Mouse (Mus musculus): Measurements from ENCODE around the gene Auts2. TPM values are rescaled to one million over a fixed set of nuclear protein-coding genes. Genes with fewer than 3 reads are reported as not detected.

Gene Auts2
- total RNA-seq, 2 experiments from 2014 or later = 23.5 to 29.5 TPM

DNA sequence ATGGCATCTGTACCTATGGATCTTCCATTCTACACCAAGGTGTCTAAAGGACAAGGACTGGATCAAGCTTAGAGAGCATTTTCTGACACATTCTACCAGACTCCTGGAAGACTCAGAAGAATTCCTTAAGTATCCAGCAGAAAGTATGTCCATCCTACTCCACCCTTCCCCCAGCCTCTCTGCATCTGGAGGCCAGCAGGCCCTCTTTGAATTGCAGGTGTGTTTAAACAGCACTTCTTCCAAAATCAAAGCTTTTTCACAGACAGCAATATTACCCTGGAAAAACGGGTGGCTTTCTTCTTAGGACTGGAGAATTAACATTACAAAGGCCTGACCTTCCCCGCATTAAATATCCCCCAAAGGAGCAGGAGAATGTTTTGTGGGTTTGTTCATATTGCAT, 598.4 kb downstream of the Auts2 start:
- no peak for DNase-seq (ENCODE audit: low spot score in 2 of 2)

DNA sequence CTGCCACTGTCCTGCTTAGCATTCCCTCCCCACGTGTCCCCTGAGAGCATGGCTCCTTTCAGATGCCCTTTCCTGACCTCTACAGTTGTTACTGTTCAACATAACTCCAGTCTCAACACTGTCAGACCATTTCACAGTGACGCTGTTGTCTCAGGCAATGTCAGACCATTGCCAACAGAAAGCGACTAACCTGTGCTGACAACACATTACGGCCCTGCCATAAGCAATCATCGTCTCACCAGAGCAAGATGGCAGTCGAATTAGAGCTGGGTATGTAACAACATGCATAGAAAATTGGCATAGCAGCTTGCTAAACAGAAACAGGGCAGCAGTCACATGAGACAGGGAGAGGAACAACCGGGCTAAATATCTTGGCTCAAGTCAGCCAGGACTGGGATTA, 614.4 kb downstream of the Auts2 start:
- no peak for DNase-seq (ENCODE audit: low spot score in 2 of 2)

DNA sequence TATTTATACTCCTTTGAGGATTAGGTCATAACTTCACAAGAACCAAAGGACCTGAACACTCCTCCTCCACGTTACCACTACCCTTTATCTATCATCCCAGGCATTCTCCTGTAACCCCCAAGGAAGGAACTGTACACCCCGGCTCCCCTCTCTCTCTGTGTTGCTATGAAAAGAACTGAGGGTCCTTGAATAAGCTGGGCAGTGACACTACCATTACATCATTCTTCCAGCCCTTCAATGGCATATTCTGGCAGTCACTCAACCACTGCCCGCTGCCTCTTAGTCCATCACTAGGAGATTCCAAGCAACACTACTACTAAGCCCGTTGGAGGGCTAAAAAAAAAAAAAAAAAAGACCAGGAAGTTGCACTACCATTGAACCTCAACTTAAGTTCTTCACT, 620.4 kb downstream of the Auts2 start:
- DNase-seq (ENCODE audit: low spot score in 2 of 2) = no peak

DNA sequence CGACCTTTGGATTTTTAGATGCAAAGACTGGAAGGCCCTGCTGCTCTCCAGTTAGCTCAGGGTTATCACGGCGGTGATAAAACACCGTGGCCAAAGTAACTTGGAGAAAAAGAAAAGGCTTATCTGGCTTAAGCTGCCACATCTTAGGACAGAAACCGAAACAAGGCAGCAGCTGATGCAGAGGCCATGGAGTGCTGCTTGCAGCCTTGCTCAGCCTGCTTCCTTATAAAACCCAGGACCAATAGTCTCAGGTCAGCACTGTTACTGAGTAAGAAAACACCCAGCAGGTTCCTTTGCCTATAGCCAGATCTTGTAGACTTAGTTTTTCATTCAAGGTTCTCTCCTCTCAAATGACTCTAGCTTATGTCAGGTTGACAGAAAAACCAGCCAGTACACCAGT, 621.0 kb downstream of the Auts2 start:
- DNase-seq (ENCODE audit: low spot score in 2 of 2) = no peak

DNA sequence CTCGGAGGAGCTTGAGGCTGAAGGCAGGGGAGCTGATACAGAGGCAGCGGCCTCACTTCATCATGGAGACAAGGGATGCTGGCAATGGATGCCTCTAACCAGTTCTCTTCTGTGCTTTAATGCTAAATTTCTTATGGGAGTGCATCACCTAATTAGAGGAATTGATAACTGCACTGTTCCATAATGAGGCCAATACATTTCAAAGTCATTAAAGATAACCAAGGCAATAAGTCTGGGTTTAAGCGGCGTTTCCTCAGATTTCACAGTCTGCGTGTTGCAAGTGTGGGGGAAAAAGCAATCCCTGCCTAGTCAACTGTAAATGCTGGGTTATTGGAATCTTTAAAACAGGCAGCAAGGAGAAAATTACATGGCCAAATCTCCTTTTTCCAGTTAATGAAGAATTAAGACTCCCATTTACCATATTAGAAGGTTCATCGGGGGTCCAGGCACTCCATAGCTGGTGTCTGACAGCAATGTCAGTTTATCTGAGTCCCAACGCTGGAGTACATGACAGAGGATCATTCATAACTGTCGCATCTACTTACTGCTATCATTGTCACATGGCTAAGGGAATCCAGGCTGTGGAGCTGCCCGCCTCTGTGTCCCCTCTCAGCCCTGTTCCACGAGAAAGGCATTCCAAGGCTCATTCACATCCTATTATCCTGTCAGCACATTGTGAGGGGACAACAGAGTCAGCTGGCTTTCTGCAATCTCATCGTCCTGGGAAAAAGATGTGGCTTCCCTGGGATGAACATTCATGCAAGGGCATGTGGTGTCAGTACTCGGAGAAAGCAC, 623.0 kb downstream of the Auts2 start:
- no peak for DNase-seq (ENCODE audit: low spot score in 2 of 2)

DNA sequence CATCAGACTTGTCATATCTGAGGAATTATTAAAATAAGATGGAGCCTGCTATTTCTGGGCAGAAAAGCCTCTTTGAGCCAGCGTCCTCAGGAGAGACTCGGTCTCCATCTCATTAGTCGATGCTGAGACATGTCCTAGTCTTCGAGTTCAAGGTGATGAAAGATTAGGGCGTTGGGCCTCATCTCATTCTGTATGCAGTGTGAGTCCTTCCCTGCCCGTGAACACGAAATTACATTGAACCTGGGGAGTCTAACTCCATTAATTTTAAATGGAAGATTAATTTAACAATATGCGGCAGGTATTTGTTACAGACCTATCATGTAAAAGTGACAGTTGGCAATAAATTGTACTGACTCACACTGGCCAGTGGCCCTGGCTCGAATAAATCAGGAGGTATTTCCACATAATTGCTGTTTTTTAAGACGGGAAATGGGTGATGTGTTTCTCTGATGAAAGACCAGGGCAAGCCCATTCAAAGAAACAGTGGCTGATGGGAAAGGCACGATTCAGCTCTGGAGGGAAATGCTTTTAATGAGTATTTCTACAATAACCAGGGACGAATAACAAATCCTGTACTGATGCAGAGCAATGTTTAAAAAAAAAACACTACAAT, 626.2 kb downstream of the Auts2 start:
- no peak for DNase-seq (ENCODE audit: low spot score in 2 of 2)

DNA sequence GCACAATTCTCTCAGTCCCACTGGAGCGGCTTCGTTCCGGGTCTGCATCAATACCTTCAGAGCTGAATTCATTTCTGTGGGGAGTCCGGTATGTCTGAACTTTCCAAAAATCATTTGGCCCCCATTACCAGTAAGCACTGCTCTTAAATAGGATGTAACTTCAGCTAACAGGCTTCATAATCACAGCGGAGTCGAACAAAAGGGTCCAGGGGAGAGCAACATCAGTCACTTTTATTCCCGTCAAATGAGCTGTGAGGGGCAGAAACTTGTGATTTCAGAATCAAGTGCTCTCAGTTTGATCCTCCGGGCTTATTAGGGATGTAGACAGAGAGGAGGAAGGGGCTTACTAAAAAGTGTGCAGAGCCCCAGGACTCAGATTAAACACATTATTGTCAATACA, 629.6 kb downstream of the Auts2 start:
- no peak for DNase-seq (ENCODE audit: low spot score in 2 of 2)

DNA sequence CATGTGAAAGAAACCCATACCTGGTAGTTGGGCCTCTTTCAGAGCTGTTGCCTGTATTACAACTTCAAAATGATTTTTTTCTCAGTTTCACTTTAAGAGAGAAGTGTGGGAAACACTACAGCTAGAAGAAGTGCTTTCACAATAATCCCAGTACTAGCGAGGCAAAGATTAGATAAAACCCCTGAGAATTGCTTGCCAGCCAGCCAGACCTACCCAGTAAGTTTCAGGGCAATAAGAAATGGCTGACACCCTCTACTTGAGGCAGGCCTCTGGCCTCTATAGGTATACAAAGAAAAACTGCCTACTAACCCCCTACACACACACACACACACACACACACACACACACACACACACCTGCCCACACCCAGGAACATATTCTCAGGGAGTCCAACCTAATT, 630.2 kb downstream of the Auts2 start:
- DNase-seq (ENCODE audit: low spot score in 2 of 2) = no peak

DNA sequence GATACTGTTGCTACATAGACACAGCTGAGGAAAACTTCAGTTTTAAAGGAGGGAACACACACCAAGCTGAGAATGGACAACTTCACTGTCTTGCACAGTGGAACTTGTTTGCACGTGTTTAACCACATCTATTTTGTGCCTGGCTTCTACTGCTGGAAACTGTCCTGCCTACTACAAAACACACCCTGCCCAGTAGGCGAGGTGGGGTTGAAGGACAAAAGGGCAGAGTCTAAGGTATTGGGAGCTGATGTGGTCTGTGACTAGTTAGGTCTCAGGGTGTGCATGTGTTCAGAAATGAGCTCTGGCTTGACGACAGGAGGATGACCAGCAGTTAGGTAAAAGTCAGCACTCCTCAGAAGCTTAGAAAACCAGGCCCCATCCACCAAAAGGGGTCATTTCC, 636.8 kb downstream of the Auts2 start:
- no peak for DNase-seq (ENCODE audit: low spot score in 2 of 2)

DNA sequence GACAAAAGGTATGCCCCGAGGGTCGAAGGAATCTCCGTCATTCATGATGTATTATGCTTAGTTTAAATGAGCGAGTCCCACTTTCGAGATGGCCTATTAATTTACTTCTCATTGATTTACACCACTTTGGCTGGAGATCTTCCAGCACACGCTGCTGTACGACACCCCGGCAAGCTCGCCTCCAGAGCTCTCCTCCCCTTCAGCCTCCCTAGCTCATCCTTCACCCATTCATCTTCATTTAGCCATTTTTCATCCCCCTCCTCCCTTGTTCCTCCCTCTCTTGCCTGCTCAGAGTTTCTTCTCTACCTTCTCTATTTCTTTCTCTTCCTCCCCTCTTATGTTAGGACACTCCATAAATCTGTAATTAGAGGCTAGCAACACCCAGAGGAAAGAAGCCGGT, 638.7 kb downstream of the Auts2 start:
- DNase-seq (ENCODE audit: low spot score in 2 of 2) = no peak

DNA sequence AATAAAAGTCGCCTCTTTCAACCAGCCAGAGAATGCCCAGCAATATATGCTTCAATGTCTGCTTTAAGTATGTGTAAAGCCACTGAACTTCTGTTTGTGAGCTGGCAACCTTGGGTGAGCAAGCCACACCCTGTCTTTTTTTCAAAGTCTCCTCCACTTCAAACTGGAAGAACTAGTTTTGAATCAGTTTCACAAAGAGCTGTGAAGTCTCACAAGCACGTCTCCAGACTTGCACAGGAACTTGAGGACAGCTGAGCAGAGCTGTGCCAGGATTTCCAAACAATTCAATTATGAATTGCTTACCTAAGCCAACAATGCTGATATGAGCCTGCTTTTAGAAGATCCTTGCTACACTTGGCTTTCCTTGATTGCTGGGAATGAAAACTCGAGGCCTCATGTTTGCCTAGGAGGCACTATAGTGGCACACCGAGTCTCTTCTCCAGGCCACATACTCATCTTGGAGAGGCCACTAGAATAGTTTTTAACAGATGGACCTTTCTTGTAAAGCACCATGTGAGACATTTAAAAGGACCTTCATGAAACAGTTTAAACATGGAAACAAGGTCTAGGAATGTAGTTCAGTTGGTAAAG, 645.0 kb downstream of the Auts2 start:
- no peak for DNase-seq (ENCODE audit: low spot score in 2 of 2)

DNA sequence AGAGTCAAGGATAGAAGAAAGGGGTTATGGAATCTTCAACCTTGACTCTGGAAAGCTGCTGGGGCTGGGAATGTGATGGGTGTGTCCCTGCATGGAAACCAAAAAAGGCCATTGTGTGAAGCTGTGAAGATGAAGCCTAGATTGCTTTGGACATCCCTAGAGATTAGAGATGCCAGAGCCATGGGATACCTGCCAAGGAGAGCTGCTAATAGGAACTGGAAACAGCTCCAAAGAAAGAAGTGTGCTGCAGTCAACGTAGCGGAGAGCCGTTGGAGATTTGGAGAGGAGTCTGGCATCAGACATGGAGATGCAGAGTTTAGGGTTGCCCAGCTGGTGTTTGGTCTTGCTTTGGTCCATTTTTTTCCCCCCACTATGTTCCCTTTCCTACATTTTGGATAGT, 656.5 kb downstream of the Auts2 start:
- no peak for DNase-seq (ENCODE audit: low spot score in 2 of 2)

DNA sequence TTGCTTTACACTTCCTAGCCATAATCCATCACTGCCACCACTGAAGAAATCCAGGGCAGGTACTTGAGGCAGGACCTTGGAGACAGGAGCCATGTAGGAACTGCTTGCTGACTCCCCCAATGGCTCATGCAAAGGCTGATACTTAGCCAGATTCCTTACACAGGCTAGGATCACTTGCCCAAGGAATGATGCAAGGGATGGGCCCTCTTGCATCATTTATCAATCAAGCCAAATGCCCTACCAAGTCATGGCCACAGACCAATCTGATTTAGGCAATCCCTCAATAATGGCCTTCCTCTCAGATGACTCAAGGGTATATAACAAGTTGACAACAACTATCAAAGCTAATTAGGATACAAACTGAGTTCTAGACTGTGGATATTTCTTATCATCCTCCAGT, 666.6 kb downstream of the Auts2 start:
- DNase-seq (ENCODE audit: low spot score in 2 of 2) = peak in 1 of 2 experiments; percentile 52

DNA sequence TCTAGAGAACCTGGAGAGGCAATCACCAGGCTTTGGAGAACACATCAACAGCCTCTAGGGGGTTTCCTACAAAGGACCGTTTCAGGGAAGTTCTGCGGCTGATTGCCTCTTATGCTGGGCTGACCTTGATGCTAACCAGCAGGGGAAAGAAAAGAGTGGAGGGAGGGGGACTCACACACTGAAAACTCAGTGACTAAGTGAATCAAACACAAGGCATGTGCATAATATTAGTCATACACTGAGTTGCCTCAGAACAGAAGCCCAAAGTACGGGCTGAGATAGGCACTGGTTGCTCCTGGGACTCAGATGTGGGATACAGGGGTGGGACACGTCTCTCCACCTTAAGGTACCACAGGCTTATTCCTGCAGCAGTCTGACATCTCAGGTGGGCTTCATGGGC, 667.2 kb downstream of the Auts2 start:
- peak in 1 of 2 experiments; percentile 24 for DNase-seq (ENCODE audit: low spot score in 2 of 2)

DNA sequence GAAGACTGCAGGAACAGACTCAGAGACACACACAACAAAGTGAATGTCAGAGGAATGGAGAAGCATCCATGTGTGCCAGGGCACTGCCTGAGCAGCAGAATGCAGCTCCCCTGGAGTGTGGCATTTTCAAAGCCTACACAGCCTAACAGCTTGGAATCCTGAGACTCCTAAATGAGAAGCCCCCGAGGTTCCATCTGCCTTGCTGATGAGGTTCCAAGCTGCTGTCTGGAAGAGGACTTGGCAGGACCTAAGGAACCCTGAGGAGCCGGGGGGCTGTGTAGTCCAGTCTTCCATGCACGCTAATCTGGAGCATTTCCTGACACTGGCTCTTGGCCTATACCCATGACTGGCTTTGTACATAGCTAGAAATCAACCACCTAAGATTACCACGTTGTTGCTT, 670.0 kb downstream of the Auts2 start:
- no peak for DNase-seq (ENCODE audit: low spot score in 2 of 2)

DNA sequence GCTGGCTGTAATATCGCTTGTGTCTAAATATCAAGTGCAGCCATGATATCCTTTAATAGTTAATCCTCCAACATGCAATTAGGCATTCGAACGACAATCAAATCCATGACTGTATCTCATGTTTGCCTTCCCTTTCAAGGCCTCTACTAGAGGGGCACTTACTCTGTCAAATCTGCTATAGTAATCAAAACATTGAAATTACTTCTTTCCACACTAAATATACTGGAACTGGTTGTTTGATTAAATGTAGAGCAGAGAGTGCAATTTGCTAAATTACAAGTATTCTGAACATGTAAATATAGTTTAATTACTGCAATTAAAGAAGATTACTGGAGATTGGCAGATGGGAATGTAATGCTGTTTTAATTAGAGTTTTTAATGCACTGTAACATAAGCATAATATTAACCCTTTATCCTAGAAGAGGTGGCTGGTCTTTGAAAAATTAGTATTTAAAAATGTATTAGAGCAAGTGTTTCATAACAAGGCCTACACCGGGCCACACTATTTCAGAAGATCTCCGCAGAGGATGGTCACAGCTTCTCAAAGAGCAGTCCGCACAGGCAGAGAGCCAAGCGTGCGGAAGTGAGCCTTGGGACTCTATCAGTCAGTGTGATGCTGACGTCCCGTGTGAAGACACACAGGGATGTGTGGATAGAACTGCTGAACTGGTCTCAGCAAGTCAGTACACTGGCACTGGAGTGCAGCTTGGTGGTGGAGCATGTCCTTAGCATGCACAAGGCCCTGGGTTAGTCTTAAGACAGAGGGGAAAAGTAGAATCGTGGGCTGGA, 673.2 kb downstream of the Auts2 start:
- no peak for DNase-seq (ENCODE audit: low spot score in 2 of 2)

DNA sequence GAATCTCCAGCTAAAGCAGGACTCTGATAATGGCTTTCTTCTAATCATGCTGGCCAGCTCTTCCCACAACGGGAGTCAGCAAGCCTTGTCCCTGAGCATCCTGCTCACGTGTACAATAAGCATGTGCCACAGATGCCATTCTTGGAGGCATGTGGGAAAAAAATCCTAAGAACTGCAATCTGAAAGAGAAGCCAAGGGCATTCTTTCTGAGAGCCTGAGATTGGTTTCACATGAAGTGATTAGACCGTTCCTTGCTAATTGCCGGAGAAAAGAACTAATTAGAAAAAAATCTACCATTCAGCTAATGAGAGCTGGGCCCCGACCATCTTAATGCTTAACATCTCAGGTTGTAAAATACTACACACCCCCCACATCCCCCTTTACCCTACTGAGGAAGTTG, 677.9 kb downstream of the Auts2 start:
- no peak for DNase-seq (ENCODE audit: low spot score in 2 of 2)

DNA sequence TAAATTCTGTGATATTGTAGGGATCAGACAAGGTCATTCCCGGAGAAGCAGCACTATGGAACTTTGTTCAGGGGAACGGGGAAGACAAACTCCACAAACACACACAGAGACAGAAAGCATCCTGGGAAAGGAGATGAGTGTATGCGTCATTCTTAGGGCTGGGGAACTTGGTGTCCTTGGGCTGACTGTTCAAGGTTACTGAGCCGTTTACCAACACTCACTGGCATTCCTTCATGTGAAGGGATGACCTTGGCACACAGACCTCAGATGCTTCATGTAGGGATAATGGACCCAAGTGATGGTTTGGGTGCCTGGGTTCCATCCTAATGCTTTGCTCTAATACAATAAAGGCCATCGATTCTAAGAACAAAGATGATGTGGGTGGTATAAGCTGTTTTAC, 685.2 kb downstream of the Auts2 start:
- peak in 1 of 2 experiments; percentile 32 for DNase-seq (ENCODE audit: low spot score in 2 of 2)

DNA sequence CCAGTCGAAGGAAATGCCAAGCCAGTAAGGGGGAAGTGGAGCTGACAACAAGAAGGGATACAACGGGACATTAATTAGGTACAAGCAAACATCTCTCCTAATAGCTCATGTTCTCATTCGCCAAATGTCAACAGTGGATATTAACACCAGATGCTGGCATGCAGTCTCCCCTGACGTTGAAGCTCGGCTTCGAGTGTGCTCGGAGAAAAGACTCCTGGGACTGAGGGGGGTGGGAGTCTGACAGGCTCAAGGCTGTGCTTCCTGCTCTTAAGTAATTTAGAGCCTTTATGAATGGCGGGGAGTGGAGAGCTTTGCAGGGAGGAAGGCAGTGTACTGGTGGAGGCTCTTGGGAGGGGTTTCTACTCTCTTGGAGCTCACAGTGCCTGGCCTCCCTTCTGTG, 687.8 kb downstream of the Auts2 start:
- DNase-seq (ENCODE audit: low spot score in 2 of 2) = no peak

DNA sequence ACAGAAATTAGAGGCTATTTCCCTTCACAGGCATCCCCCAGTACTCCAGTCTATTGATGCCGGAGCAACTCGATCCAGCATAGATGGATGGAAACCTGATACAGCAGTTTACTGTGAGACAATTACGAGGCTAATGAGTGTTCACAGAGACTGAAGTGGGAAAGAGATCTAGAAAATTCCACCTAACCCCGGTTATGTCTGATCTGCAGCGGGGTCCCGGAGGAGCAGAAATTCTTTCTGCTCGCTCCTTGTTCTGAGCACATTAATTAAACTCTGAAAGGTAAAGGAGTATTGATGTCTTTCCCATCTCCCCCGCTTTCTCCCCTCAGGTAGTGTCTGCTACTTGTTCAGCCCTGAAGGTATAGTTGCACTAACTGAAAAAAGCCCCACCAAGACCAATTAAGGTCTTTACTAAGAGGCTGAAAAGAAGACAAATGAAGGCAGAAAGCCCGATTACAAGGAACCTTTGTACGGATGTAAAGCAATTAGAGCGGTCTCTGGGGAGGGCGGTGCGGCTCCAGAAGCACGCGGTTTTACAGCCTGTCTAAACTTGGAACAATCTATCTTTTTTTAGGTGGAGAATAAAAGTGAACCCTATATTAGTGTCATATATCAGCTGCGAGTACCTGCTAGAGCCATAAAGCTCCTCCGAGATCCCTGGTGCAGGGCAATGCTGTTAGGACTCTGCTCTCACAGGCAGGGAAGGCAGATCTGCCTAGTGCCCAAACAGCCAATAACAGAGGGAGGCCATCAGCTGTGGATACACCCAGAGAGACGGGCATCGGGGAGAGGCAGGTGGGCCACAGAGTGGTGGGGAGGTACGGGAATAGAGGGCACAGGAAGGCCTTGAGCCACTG, 691.3 kb downstream of the Auts2 start:
- DNase-seq (ENCODE audit: low spot score in 2 of 2) = no peak

Measured in adrenal gland, adult 18-20 months (tissue).